Mouse (Mus musculus): ENCODE data around the gene Arfgap2. TPM values are rescaled to one million over a fixed set of nuclear protein-coding genes. Genes with fewer than 3 reads are reported as not detected.
"Not testable (repeated sequence)": the region's sequence is repeated elsewhere in the genome, so short reads cannot be mapped to it uniquely, and the experiment has no call there.

Gene Arfgap2
- total and polyA plus RNA-seq, 2 experiments from 2014 or later = 51.1 to 53.0 TPM

- WGBS = under 1% methylated on average over 47 of the region's 48 CpGs
- Histone ChIP-seq H3K9ac (replicated peaks; ENCODE audit: low read length, poor library complexity, severe bottlenecking) (peak within 1 kb of the TSS; percentile 60), H3K36me3 (ENCODE audit: insufficient read depth, low read length) (no peaks in the 10 kb centered on the region), H3K9me3 (ENCODE audit: low read length) (no peaks in the 10 kb centered on the region), H3K4me3 (ENCODE audit: low read depth, low read length) (peak within 1 kb of the TSS; percentile 51), H3K27me3 (ENCODE audit: insufficient read depth, low read length) (no peaks in the 10 kb centered on the region), H3K27ac (ENCODE audit: low read depth, low read length) (peak within 1 kb of the TSS; percentile 78), H3K4me1 (ENCODE audit: insufficient read depth, low read length) (no peaks in the 10 kb centered on the region), H3K4me2 (ENCODE audit: low read depth, low read length, poor library complexity, severe bottlenecking) (peak within 1 kb of the TSS; percentile 78)
- no peak for TF ChIP-seq CTCF (IDR thresholded peaks at IDR 0.05)
- ATAC-seq (ENCODE audit: low FRiP score) = peak; percentile 98
- DNase-seq (ENCODE audit: low spot score) = peak; percentile 97
Measured at GRCm38 (mm10) chr2:91236601-91237510, 27.9 kb upstream of the Arfgap2 start, which contains the start of gene Ddb2. TSS of gene Ddb2 (minus strand) at chr2:91236982.

GRCm38 (mm10) chr2:91237511-91238080 lies 27.2 kb upstream of the Arfgap2 start:
- not testable (repeated sequence) for H3K27me3 ChIP-seq (ENCODE audit: insufficient read depth, low read length); H3K36me3 ChIP-seq (ENCODE audit: insufficient read depth, low read length); H3K9me3 ChIP-seq (ENCODE audit: low read length); H3K4me1 ChIP-seq (ENCODE audit: insufficient read depth, low read length)
- Histone ChIP-seq H3K4me2 (ENCODE audit: low read depth, low read length, poor library complexity, severe bottlenecking) (peak overlapping the region; percentile 32), H3K27ac (ENCODE audit: low read depth, low read length) (peak overlapping the region; percentile 78), H3K4me3 (ENCODE audit: low read depth, low read length) (peak overlapping the region; percentile 51), H3K9ac (replicated peaks; ENCODE audit: low read length, poor library complexity, severe bottlenecking) (peak overlapping the region; percentile 60)
- WGBS = 25% methylated on average over 4 of the region's 4 CpGs
- peak; percentile 64 for TF ChIP-seq CTCF (IDR thresholded peaks at IDR 0.05)
- ATAC-seq (ENCODE audit: low FRiP score) (peak; percentile 75), DNase-seq (ENCODE audit: low spot score) (peak; percentile 44)

GRCm38 (mm10) chr2:91242547-91242946 lies 22.2 kb upstream of the Arfgap2 start:
- Histone ChIP-seq H3K36me3 (ENCODE audit: insufficient read depth, low read length) (no peaks in the 10 kb centered on the region), H3K27me3 (ENCODE audit: insufficient read depth, low read length) (no peaks in the 10 kb centered on the region), H3K27ac (ENCODE audit: low read depth, low read length) (no peak overlapping the region), H3K4me2 (ENCODE audit: low read depth, low read length, poor library complexity, severe bottlenecking) (no peak overlapping the region), H3K9me3 (ENCODE audit: low read length) (no peaks in the 10 kb centered on the region), H3K4me1 (ENCODE audit: insufficient read depth, low read length) (no peaks in the 10 kb centered on the region), H3K9ac (replicated peaks; ENCODE audit: low read length, poor library complexity, severe bottlenecking) (no peak overlapping the region), H3K4me3 (ENCODE audit: low read depth, low read length) (no peak overlapping the region)
- 72% methylated on average over 5 of the region's 5 CpGs for WGBS
- DNase-seq (ENCODE audit: low spot score) = no peak
- ATAC-seq (ENCODE audit: low FRiP score) = no peak
- no peak for TF ChIP-seq CTCF (IDR thresholded peaks at IDR 0.05)

- 57% methylated on average over 3 of the region's 3 CpGs for WGBS
- Histone ChIP-seq H3K4me2 (ENCODE audit: low read depth, low read length, poor library complexity, severe bottlenecking) (no peak overlapping the region), H3K36me3 (ENCODE audit: insufficient read depth, low read length) (no peaks in the 10 kb centered on the region), H3K27ac (ENCODE audit: low read depth, low read length) (no peak overlapping the region), H3K4me1 (ENCODE audit: insufficient read depth, low read length) (no peaks in the 10 kb centered on the region), H3K27me3 (ENCODE audit: insufficient read depth, low read length) (no peaks in the 10 kb centered on the region), H3K9ac (replicated peaks; ENCODE audit: low read length, poor library complexity, severe bottlenecking) (no peak overlapping the region), H3K9me3 (ENCODE audit: low read length) (no peaks in the 10 kb centered on the region), H3K4me3 (ENCODE audit: low read depth, low read length) (no peak overlapping the region)
- no peak for DNase-seq (ENCODE audit: low spot score)
- no peak for ATAC-seq (ENCODE audit: low FRiP score)
- no peak for TF ChIP-seq CTCF (IDR thresholded peaks at IDR 0.05)
Measured at GRCm38 (mm10) chr2:91243416-91243815, 21.4 kb upstream of the Arfgap2 start.

GRCm38 (mm10) chr2:91244557-91245228 lies 20.1 kb upstream of the Arfgap2 start:
- no peak for ATAC-seq (ENCODE audit: low FRiP score)
- no peak overlapping the region for H3K27ac ChIP-seq (ENCODE audit: low read depth, low read length)
- 86% methylated on average over 5 of the region's 5 CpGs for WGBS
- H3K9ac ChIP-seq (replicated peaks; ENCODE audit: low read length, poor library complexity, severe bottlenecking) = no peak overlapping the region
- H3K4me1 ChIP-seq (ENCODE audit: insufficient read depth, low read length) = no peaks in the 10 kb centered on the region
- no peak for TF ChIP-seq CTCF (IDR thresholded peaks at IDR 0.05)
- H3K36me3 ChIP-seq (ENCODE audit: insufficient read depth, low read length) = no peaks in the 10 kb centered on the region
- no peak overlapping the region for H3K4me3 ChIP-seq (ENCODE audit: low read depth, low read length)
- no peaks in the 10 kb centered on the region for H3K9me3 ChIP-seq (ENCODE audit: low read length)
- H3K4me2 ChIP-seq (ENCODE audit: low read depth, low read length, poor library complexity, severe bottlenecking) = no peak overlapping the region
- no peaks in the 10 kb centered on the region for H3K27me3 ChIP-seq (ENCODE audit: insufficient read depth, low read length)
- no peak for DNase-seq (ENCODE audit: low spot score)

Measured in midbrain, postnatal 0 days (tissue).